Mouse (Mus musculus) lung, adult 2 months (tissue): ENCODE results near the gene Psip1.

Source experiments
- CTCF ChIP-seq: fragments of 200-500 bp; IDR thresholded peaks from 2 replicates; pipeline ENCODE4 v1.5.1; 2011; ENCODE audit warnings: mild to moderate bottlenecking, low read length, control low read depth; ENCODE audit not compliant: insufficient read depth
- POLR2A ChIP-seq: fragments of 200-500 bp; IDR thresholded peaks from 2 replicates; pipeline ENCODE4 v1.6.1; 2011; ENCODE audit warnings: low read depth, mild to moderate bottlenecking, control low read depth, low read length, borderline replicate concordance; ENCODE audit errors: extremely low read depth

DNA sequence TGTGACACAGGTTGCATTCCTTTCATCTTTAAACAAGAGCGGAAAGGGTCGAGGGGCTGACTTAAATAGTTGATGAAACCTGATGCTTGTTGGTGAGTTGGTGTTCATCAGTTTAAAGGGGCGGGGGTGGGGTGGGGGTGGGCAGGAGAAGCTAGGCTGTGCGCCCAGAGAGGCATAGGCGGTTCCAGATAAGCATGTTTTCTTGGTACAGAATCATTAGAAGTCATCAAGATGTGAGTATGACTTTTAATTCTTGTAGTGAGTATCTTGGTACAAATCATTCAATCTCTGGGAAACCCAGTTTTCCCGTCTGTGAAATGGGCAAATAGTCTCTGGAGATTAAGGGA lies 40.7 kb upstream of the Psip1 start:
- TF ChIP-seq CTCF (no peak), POLR2A (no peak)
